Mouse (Mus musculus) neural tube, embryonic 10.5 days (tissue): ENCODE data around the gene Gm45623.

Source experiments
- DNase-seq: peaks from one replicate; pipeline ENCODE4 v3.0.0-alpha.2; 2017; ENCODE audit warnings: low spot score; ENCODE audit errors: extremely low spot score

The Gm45623 gene

DNA sequence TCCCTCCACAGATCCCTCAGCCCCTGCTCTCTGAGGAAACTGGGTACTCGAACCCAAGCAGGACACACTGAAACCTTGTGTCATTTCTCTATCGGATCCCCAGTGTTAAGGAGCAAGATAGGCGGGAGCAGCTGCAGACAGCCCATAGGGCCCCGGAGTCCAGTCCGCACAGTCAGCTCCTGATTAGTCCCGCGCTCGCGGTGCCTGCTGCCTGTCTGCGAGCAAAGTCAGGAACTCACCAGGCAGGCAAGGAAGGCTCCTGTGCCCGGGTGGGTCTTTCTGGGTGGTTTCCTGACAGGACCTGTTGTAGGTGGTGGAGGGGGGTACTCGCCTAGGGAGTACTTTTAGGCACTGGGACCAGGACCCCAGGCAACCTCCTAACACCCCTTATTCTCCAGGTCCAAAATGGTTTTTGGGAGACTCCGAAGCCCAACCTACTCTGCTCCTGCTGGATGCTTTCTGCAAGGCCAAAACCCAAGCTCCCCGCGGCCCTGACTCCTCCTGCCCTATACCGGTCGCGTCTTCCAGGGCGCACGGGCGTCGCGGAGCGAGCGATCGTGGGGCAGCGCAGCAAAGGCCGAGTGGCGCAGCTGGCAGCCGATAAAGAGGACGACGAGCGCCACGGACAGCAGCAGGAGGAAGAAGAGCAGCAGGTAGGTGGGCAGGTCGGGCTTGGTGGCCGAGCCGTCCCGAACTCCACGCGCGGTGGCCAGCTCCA lies 994 bp downstream of the Gm45623 start:
- peak; percentile 57 for DNase-seq

DNA sequence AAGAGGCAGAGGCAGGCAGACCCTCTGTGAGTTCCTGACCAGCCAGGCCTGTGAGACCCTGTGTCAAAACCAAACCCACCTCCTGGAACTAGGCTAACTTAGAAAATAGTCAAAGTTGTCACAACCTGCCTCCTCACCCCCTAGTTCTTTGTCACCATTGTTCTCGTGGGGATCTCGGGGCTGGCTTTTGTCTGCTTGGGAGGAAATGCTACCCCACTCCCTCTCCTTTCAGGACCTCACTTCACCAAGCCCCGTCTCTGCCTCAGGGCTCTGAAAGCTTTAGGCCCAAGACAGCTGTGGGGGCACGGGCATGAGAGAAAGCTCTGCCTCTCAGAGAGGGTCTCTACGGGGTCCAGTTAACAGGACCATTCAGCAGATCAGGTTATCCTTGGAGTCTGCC lies 1.9 kb downstream of the Gm45623 start:
- no peak for DNase-seq

GRCm38 (mm10) chr13:56749377-56749776 lies 4.2 kb downstream of the Gm45623 start:
- no peak for DNase-seq

DNA sequence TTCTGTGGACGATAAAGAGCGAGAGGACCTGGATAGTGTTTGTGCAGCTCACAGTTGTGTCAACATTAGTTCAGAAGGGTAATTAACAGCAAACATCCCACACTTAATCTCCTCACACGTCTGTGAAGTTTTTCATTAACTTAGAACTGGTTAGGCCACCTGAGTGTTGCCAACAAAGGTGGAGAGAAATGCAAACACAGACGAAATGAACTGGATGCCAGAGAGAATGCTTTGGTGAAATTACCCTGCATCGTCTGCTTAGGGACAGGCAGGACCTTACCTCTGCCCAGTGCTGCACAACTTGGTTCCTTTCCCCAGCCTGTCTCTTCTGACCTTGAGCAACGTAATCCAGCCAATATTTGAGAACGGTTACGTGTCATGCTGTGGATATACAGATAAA lies 6.1 kb downstream of the Gm45623 start:
- no peak for DNase-seq

DNA sequence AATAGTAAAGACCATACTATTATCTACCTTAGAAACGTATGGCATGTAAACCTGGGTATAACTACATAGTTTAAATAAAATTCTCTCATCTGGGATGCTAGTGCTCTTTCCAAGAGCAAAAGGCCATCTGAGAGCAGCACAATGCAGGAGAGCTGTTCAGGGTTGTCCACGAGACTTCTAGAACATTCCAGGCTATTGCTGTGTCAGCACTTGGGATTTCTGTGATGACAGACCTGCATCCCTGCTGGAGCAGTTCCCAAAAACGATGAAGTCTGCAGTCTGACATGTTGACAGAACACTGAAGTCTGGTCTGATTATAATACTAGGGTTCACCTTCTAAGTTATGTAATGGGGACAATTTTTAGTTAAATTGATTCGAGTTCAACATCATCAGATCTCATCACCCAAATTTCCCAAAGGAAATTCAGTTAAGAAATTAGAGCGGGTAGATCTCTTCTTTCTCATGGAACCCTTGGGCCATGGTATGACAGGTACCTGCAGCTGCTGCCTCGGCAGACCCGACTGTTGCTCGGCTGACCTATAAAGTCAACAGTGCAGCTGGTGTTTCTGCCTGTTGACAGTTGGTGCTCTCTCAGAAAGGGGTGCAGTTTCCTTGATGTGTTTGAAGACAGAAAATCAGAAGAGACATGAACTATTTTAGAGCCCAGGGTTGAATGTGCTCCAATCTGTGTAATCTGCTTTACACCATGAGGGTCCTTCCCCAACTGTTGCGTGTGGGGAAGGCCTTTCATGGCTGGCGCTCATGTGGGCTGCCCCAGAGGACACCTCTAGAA lies 6.7 kb downstream of the Gm45623 start:
- DNase-seq = no peak

GRCm38 (mm10) chr13:56742325-56742901 lies 11.2 kb downstream of the Gm45623 start:
- no peak for DNase-seq

GRCm38 (mm10) chr13:56741691-56742090 lies 11.9 kb downstream of the Gm45623 start:
- no peak for DNase-seq

DNA sequence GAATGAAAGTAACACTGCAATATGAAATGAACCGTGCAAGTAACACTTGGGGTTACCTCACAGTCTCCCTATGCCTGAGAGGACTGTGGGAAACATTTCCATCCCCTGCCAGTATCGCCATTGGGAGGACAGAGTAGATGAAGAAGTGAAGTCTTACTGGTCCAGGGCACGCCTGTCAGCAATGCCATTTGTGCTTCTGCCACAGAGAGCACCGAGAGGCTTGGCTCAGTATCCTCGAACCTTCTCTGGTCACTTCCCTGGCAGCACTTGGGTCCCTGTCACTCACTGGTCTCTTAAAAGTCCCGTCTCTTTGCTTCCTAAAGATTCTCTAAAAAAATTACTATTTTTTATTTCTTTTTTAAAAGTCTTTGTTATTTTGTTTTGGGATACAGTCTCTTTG lies 13.1 kb downstream of the Gm45623 start:
- DNase-seq = no peak

GRCm38 (mm10) chr13:56739556-56739955 lies 14.1 kb downstream of the Gm45623 start:
- DNase-seq = no peak

DNA sequence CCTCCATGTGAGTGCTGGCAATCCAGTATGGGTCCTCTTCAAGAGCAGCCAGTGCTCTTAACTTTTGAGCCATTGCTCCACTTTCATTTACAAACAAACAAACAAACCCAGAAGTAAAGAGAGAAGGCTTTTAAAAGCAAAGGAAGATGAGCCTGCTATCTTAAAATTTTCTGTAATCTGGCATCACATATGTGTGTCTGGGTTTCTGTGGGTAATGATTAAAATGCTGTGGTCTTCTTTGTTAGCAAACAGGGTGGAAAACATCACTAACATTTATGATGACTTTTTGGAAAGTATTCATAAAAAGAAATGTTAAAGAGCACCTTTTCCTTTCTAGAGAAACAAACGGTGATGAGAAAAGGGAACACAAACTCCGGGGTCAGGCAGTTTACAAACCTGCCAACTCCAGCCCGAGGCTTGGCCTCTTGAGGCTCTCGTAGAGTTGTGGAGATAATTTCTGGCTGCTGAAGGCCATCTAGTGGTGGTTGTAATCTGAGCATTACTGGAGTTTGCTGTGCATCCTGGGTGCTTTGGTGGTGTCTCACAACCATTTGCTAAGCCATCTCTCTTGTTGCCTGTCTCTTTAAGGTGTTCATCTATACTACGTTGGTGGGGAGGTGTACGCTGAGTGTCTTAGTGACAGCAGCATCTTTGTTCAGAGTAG lies 18.3 kb downstream of the Gm45623 start:
- no peak for DNase-seq

DNA sequence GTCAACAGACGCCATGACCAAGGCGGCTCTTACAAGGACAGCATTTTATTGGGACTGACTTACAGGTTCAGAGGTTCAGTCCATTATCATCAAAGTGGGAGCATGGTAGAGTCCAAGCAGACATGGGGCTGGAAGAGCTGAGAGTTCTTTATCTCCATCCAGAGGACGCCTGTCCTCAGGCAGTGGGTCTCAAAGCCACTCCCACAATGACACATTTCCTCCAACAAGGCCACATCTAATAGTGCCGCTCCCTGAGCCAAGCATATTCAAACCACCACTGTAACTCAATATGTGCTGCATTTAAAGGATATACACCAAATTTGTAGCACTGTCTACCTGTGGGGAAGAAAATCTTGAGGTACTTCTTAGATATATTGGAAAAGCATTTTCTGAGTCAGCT lies 19.0 kb downstream of the Gm45623 start:
- no peak for DNase-seq

GRCm38 (mm10) chr13:56729046-56729445 lies 24.6 kb downstream of the Gm45623 start:
- no peak for DNase-seq

- DNase-seq = no peak
These were observed 27.1 kb downstream of the Gm45623 start for GRCm38 (mm10) chr13:56726551-56726950.

DNA sequence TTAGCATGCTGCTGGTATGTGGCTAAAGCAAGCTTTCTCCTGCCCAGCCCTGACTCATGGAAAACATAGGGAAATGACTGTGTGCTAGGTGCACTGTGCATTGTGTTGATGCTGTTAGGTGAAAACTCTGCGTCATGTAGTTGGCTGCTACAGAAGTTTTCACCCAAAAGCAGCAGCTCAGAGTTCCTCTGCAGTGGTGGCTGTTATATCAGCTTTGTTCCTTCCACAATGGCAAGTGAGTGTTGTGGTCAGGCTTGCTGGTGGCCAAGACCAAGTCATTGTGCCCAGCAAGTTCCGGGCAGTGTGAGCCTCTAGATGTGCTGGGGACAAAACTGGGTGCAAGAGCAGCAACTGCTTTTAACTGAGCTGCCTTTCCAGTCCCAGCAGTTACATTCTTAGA lies 41.4 kb downstream of the Gm45623 start:
- no peak for DNase-seq

DNA sequence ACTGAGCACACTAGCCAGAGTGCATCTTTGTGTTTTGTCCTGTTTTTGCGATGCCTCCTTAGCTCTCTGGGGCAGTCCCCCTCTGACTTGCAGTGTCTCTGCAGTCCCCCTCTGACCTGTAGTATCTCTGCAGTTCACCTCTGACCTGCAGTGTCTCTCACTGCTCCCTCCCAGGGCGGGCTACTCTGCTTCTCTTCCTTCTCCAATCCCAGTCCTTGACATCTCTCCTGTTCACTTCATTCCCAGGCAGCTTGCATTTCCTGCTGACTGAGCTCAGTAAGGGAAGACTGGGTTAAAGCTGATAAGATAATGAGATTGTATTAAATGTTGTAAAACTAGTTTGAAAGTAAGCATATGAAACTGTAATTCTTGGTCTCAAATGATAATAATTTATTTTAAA lies 43.0 kb downstream of the Gm45623 start:
- no peak for DNase-seq

DNA sequence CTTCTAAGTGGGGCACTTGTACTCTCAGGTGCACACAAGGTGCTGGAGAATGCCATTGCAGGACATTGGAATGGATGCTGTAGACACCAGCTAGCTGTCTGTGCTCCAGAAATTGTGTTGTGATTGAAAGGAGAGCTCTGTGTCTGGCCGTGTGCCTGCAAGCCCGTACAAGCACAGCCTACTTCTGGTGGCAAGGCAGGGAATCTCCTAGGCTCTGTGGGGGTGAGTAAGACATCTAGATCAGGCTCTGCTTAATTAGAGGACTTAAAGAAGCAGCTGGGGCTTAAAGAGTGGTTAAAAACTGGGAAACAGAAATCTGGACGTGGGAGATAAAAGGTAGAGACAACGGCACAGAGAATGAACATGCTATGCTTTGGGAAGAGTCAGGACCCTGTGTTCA lies 46.0 kb downstream of the Gm45623 start:
- no peak for DNase-seq

- DNase-seq = no peak
These were observed 46.5 kb downstream of the Gm45623 start for GRCm38 (mm10) chr13:56707111-56707510.

DNA sequence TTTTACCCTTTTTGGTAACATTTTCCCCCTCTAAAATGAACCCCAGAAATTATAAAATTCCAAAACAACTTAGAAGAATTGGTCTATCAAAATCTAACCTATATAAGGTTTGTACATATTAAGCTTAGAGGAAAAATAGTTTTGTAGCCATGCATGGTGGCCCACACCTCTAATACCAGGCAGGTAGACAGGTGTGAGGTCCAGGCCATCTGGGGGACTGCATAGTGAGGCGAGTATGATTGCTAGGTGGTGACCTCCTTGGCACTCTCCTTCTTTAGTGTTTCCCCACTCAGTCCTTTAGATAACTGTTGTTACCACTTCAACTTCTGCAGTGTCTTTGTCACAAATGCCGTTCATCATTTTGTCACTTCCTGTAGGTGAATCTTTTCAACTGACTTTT lies 49.0 kb downstream of the Gm45623 start:
- DNase-seq = no peak

DNA sequence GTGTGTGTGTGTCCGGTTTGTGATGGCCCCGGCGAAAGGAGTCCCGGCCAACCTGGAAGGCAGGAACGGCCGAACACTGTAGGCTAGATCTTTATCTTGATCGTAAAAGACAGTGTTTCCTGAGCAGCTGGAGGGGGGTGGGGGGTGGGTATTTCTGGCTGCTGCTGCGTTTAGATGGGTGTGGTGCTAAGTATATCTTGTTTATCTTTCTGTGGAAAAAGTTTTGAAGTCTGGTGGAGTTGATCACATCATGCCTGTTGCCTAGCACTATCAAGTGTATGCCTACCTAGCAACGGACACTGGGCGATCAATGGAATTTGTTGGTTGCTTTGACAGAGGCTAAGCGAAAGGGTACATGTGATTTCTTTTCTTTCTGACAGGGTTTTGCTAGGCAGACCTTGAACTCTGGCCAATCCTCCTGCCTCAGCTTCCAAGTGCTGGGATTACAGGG lies 49.7 kb downstream of the Gm45623 start:
- DNase-seq = no peak

DNA sequence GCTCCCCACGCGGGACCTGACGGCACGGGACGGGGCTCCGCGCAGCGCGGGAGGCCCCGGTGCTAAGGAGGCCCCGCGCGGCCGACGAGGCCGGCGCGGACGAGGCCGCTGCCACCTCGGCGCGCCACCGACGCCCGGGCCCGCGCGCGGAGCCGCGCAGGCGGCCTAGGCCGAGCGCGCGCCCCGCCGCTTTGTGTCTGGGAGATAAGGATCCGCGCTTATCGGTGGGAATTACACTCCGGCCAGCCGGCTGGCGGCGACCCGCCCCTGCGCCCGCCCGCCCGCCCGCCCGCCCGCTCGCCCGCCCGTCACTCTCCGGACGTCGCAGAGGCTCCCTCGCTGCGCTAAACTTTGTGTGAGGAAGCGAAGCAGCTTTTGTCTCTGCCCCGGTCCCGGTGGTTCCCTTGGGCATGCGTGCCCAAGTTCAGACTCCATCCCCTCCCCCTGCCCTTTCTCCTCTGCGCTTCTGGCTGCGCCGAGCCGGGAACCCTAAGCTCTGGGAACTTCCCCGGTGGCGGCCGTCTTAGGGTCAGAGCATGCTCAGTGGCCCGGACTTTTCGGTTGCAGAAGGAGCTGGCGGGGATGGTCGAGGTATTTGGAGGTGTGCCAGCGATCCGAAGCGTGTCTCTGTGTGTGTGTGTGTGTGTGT lies 50.3 kb downstream of the Gm45623 start:
- DNase-seq = peak; percentile 79

DNA sequence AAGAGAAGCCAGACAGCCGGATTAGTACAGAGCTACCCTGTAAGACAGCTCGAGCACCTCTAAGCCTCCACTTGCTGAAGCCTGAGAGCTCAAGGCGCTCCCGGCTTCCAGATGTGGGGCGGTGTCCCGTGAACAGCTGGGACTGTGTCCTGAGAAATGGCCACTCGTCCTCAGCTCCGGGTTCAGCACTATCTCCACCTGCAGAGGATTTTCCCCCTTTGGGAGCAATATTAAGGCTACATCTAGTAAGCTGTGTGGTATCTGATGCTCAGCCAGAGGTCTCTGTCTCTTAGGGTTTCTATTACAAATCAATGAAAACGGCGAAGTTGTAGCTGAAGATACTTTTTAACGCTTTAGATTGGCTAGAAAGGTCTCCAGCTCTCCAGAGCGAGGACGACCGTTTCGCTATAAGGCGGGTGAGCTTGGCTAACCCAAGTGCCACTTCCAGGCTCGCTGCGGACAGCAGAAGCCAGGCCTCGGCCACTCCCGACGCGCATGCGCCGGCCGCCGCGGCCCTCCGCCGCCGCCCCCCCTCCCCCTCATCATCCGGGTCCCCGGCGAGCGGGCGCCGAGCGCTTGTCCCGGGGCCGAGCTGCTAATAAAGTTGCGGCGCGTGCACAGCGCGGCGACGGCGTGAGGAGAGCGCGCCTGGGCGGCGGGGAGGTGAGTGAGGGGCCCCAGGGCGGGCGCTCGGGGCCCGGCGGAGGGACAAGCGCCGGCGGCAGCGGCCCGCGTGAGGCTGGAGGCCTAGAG lies 51.0 kb downstream of the Gm45623 start, which contains the start of gene Smad5:
Smad5 (plus strand) TSS at position 542 of the 753 bp plus-strand sequence.
- DNase-seq = peak; percentile 97
